11 mouse cellular contexts compared by ENCODE assay signal in genomic region chr6:127375711-127376199, GRCm38 (mm10).
A peak's percentile ranks its signal among the peaks of the same experiment; 100 is the strongest.
DNase-seq lines count a peak whose midpoint lies in the region; ATAC-seq and TF ChIP-seq lines count a peak whose summit lies in the region.
"Had no signal": no experiment of that assay in that cellular context is flagged by ENCODE, and none has a peak within 500 bp of the region (broad histone marks: within the 10 kb centered on the region; RNA-seq: fewer than 3 reads in every experiment).

No protein-coding gene starts in this region.

- no peak for DNase-seq in heart, postnatal 36 days
- peak; percentile 49 for DNase-seq in urinary bladder, postnatal 14 days (ENCODE audit: low spot score)
- DNase-seq in urinary bladder, postnatal 4 days (ENCODE audit: low spot score in 2 of 2), result no peak
- peak; percentile 64 for DNase-seq in yolk sac, embryonic 10.5 days (ENCODE audit: low spot score)
- no peak for DNase-seq in testis, postnatal 14 days (ENCODE audit: low spot score)
- no peak for DNase-seq in left cerebral cortex, adult 2 months (ENCODE audit: extremely low spot score in 1 of 2, low spot score in 2 of 2)
- DNase-seq: adrenal gland, postnatal 14 days; cerebellum, adult 2 months; kidney, adult 9 months had no signal

- H3K4me1 ChIP-seq in heart, embryonic 15.5 days (replicated peaks), result peaks cover 30% of the 10 kb centered on the region
- peaks cover 21% of the 10 kb centered on the region for H3K4me1 ChIP-seq in heart, embryonic 16.5 days (ENCODE audit: control insufficient read depth, insufficient read depth, low read length)

- H3K36me3 ChIP-seq in heart, embryonic 15.5 days, result no peaks in the 10 kb centered on the region
- H3K36me3 ChIP-seq in heart, embryonic 16.5 days (ENCODE audit: control insufficient read depth, insufficient read depth), result no peaks in the 10 kb centered on the region

- H3K4me2 ChIP-seq in heart, embryonic 15.5 days, result no peak overlapping the region
- H3K4me2 ChIP-seq in heart, embryonic 16.5 days (ENCODE audit: low read depth, low read length), result no peak overlapping the region

- intact Hi-C loops in heart, postnatal 36 days (cut with DNase I), result no loop called here
- intact Hi-C loops in left cerebral cortex, adult 2 months (cut with DNase I), result no loop called here

- no peaks in the 10 kb centered on the region for H3K27me3 ChIP-seq in heart, embryonic 15.5 days
- H3K27me3 ChIP-seq in heart, embryonic 16.5 days (ENCODE audit: control insufficient read depth, insufficient read depth, low read length), result no peaks in the 10 kb centered on the region

- TF ChIP-seq CTCF in left cerebral cortex, adult 2 months (IDR thresholded peaks at IDR 0.05), result no peak

- no peak overlapping the region for H3K9ac ChIP-seq in heart, embryonic 15.5 days
- no peak overlapping the region for H3K9ac ChIP-seq in heart, embryonic 16.5 days (ENCODE audit: low read length)

- no peaks in the 10 kb centered on the region for H3K9me3 ChIP-seq in heart, embryonic 15.5 days (replicated peaks)
- H3K9me3 ChIP-seq in heart, embryonic 16.5 days (replicated peaks; ENCODE audit: control insufficient read depth, low read length), result no peaks in the 10 kb centered on the region

- 0 out of 2 replicates have a peak overlapping the region, but pooled peaks have one; percentile 28 for H3K27ac ChIP-seq in heart, embryonic 15.5 days
- 0 out of 2 replicates have a peak overlapping the region, but pooled peaks have one; percentile 26 for H3K27ac ChIP-seq in heart, embryonic 16.5 days (ENCODE audit: low read length)
- no peak overlapping the region for H3K27ac ChIP-seq in left cerebral cortex, adult 2 months

- no peak overlapping the region for H3K4me3 ChIP-seq in heart, embryonic 15.5 days
- no peak overlapping the region for H3K4me3 ChIP-seq in heart, embryonic 16.5 days (ENCODE audit: low read length)
- H3K4me3 ChIP-seq in left cerebral cortex, adult 2 months, result no peak overlapping the region

- 23% methylated on average over 8 of the region's 8 CpGs for WGBS in heart, embryonic 15.5 days
- 23% methylated on average over 8 of the region's 8 CpGs for WGBS in heart, embryonic 16.5 days

- ATAC-seq in heart, embryonic 15.5 days (replicated peaks; ENCODE audit: insufficient number of reproducible peaks, insufficient read depth, low FRiP score, low read depth), result peak; percentile 56
- ATAC-seq in heart, embryonic 16.5 days (replicated peaks; ENCODE audit: extremely low read depth, insufficient read depth, low FRiP score), result peak; percentile 49; the same call in 1 of the 2 replicates

Comparison
In these comparisons a context has a peak if more than half of its experiments do, and no peak if none do; other contexts are left out.
1. DNase-seq: peak in urinary bladder, postnatal 14 days (single experiment) and yolk sac, embryonic 10.5 days (single experiment); none in heart, postnatal 36 days (0 of 2), urinary bladder, postnatal 4 days (0 of 2), testis, postnatal 14 days (single experiment) and left cerebral cortex, adult 2 months (0 of 2).